Mouse (Mus musculus) colon, adult 2 months (tissue): Measurements from ENCODE around the gene Srsf4. TPM values are rescaled to one million over a fixed set of nuclear protein-coding genes. Genes with fewer than 3 reads are reported as not detected.

Experiments
- polyA plus RNA-seq: library from polyadenylated mRNA; depleted of rRNA; stranded (reverse); fragments of >200 nt; gene quantifications from 2 replicates; pipeline ENCODE4 v1.2.3, GENCODE M21; 2012; rRNA removed

The Srsf4 gene
- 29.4 and 33.5 TPM in 2 replicates for polyA plus RNA-seq

DNA sequence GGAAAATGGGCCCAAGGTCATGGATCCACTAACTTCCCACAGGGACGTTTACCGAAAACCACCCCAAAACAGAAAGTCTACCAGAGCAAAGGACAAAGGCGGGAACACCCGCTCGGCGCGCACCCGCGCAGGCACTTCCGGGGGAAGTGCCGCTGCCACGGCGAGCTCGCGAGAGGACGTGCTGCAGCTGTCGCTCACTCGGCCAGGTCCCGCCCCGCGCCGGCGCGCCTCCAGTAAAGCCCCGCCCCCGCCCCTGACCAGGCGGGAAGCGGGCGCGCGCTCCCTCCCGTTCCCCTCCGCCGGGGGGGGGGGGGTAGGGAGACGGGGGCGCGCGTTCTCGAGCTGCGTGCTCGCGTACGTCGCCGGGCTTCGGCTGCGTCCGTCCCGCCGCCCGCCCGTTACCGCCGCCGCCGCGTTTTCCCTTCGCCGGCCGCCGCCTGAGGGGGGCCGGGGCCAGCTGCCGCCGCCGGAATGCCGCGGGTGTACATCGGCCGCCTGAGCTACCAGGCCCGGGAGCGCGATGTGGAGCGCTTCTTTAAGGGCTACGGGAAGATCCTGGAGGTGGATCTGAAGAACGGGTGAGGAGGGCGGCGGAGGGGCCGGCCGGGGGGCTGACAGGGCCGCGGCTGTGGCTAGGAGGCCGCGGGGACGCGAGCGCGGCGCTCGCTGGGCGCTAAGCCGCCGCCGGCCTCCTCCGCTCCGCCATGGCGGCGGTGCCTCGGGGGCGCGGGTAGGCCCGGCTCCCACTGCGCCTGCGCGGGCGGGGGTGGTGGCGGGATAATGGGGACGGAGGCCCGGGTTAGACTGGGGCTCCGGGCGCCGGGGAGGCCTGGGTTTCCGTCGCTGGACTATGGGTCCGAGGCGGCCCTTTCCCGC lies at the start of gene Srsf4:
TSS of gene Srsf4 (plus strand) at position 325 of the 876 bp plus-strand sequence.

GRCm38 (mm10) chr4:131837872-131838524 lies 35.4 kb upstream of the Srsf4 start, which contains the start of gene Ptpru:
Ptpru (minus strand) TSS chr4:131838288.

GRCm38 (mm10) chr4:131843290-131843743 lies 30.1 kb upstream of the Srsf4 start, which contains the start of gene Mecr:
Mecr (plus strand) TSS chr4:131843470.

DNA sequence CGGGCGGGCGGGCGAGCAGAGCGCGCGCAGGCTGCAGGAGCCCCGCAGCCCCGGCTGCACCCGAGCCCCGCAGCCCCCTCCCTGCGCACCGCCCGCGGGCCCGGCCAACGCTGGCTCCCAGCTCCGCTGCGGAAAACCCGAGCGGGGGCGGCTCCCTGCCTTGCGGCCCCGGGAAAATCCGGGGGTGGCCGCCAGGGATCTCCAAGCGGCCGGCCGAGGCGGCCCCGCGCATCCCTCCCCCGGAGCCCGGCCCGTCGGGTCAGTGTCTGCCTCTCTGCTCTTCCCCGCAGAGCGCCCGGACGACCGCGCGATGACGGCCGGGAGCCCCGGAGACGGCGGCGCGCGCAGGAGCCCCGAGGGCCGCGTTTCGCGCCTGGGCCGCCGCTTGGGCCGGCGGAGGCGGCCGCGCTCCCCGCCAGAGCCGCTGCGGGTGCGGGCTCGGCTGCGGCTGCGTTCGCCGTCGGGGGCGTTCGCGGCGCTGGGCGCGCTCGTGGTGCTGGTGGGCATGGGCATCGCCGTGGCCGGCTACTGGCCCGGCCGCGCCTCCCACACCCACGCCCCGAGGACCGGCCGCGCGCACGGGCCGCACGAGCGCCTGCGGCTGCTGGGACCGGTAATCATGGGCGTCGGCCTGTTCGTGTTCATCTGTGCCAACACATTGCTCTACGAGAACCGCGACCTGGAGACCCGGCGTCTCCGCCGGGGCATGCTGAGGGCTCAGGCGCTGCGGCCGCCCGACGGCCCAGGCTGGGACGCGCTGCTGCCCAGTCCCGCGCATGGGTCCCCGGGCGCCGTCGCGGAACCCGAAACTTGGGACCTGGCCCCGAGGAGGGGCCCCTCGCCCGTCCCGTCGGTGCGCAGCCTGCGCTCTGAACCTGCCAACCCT lies 48.3 kb downstream of the Srsf4 start, which contains the start of gene Tmem200b:
TSS of gene Tmem200b (plus strand) at position 311 of the 886 bp plus-strand sequence.

Other genes with a start within 250 kb of the Srsf4 start
- 16.3 and 18.0 TPM in 2 replicates for gene Ptpru, start 35.3 kb upstream of the Srsf4 start, polyA plus RNA-seq
- gene Mecr, start 30.1 kb upstream of the Srsf4 start, polyA plus RNA-seq, result 83.1 and 97.5 TPM in 2 replicates
- gene Tmem200b, start 48.2 kb downstream of the Srsf4 start, polyA plus RNA-seq, result 59.3 and 70.1 TPM in 2 replicates
- gene Gm10300, start 201.1 kb downstream of the Srsf4 start, polyA plus RNA-seq, result 0.13 and 0.19 TPM in 2 replicates
- 21.9 and 22.1 TPM in 2 replicates for gene Epb41, start 201.7 kb downstream of the Srsf4 start, polyA plus RNA-seq